Mouse (Mus musculus) frontal cortex, postnatal 25 days (tissue): ENCODE measurements at regions not wholly inside any gene's neighbourhood (a gene's known extent, or its start where the extent isn't known, plus 50 kb on each side); places are given as distances from the start of the nearest gene placed in this dataset.

ENCODE experiments used
- DNase-seq, 2 experiments: peaks; one replicate each; pipeline ENCODE4 v3.0.0; 2022; ENCODE audit warnings: low spot score in 2 of 2

DNA sequence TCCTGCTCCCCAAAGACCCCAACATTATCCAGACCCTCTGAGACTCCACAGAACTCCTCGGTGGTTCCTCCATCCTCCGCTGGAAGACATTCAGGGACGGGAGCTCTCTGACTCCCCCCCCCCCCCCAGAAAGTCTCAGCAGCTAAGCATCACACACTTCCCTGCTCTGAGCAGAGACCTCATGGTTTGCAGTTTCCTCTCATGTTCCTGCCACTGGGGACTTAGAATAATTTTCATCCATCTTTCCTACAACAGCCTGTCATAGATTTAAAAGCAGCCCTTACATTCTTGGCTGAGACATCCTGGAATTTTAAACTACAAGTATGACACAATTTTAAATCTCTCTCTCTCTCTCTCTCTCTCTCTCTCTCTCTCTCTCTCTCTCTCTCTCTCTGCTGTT lies 69.2 kb downstream of the Gpr65 start:
- no peak for DNase-seq

DNA sequence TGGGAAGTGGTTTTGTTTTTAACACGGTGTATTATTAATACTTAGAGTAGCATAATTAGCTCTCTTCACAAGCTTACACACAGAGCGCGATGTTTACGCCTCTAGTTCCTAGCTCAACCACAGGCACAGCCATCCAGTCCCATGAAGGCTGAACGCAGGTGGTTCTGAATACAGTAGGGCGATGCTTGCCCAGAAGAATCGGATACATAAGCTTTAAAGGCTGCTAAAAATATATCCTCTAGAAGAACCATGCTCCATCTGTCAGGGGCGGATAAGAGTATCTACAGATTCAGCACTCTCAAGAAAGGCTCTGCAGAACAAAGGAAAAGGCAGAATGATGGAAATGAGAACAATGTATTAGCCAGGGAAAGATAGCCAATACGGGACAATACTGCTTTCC lies 71.1 kb downstream of the Gpr65 start:
- no peak for DNase-seq

DNA sequence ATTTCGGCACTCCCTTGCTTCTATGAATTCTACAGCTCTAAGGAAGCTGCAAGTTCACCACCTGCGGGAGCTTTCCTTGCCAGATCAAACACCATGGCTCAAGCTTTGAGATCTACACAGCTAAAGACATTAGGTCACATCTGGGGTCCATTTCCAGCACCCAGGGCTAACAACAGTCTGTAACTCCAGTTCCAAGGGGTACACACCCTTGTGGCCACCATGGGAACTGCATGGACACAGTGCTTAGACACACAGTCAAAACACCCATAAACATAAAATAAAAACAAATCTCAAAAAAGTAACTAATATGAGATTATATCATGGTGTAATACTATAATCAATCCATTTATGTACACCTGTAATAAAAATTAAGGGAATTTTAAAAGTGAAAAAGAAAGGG lies 73.7 kb downstream of the Gpr65 start:
- no peak for DNase-seq

DNA sequence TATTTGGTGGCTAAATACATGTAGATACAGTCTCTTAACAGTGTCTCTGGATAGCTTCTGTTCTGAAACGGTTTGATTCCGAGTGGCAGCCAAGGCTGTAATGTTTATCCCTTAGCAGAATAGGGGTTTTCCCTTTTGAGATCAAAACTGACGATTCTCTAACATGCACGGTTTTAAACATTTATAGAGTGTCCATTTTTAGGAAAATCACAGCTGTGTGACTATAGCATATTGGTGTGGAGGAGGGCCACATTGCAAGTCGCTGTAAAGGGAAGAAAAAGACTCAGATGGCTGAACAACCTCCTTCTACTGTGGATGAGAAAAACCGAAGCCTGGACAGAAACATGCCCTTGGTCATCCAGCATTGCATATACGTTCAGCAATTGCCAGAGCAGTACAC lies 75.2 kb downstream of the Gpr65 start:
- no peak for DNase-seq

DNA sequence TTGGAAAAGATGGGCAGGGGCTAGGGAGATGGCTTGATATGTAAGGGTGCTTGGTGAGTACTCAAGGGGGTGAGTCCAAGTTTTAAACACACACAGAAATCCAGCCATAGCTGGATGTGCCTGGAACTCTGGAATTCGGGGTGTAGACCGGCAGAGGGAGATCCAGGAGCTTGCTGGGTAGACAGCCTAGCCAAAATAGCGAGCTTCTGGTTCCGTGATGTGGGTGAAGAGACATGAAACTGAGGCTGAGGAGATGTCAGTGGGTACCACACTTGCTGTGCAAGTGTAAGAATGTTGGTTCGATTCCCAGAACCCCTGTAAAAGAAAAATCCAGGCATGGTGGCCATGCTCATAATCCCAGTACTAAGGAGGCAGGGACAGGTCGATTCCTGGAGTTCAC lies 78.6 kb downstream of the Gpr65 start:
- DNase-seq, result no peak

DNA sequence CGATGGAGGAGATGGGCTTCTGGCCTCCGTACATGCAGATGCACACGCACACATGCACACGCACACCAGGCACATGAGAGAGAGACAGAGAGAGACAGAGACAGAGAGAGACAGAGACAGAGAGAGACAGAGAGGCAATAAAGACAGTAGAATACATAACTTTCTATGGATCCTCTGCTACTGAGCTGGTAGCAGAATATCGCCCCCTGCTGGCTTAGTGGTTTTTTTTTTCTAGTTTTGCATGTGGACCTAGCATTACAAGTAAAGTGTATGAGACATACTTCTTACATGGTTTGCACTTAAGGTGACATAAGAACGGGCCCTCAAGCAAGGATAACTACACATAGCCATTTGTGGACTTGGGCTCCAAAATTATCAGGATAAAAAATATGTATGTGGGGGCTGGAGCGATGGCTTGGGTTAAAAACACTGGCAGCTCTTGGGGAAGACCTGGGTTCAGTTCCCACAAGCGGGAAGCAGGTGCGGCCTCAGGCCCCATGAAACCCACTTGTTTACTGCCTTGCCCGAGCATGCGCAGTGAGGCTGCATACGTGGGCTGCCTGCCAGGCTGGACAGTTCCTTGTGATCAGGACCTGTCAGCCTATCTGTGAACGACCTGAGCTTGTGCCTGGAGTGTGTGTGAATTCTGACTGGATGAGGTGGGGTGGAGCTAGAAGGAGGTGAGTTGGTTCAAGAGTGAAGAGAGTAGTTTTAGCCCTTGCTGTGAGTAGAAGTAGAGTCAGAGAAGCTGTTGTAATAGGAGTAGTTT lies 79.3 kb downstream of the Gpr65 start:
- DNase-seq, result peak in 1 of 2 experiments; percentile 48

DNA sequence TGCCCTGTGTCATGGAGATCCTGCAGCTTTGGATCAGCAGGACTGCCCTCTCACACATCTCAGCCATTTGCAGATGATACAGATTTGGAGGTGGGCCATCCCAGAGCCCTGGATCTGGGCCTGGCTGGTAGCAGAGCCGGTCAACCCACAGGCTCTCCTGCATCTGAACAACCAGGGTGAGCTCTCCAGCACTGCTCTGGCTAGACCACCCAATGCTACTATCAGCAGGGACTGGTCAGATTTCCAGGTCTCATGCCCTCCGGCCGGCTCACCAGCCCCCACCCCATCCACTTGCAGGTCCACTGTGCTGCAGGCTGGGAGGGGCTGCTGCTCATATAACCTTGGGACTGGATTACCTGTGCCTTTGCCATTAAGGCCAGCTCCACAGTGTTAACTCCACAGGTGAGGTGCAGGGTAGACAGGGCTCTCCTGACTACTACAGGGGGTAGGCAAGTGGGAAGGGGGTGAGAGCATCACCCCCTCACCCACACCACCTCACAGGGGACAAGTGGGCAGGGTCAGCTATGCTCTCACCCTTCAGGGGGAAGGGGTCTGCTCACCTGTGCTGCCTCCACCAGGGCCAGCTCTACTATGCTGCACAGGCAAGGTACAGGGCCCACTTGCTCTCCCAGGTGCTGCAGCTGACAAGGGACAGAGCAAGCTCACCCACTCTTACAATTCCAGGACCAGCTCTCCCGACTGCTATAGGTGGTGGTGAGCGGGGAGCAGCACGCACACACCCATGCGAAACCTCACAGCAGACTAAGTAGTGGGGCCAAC lies 81.6 kb downstream of the Gpr65 start:
- no peak for DNase-seq

DNA sequence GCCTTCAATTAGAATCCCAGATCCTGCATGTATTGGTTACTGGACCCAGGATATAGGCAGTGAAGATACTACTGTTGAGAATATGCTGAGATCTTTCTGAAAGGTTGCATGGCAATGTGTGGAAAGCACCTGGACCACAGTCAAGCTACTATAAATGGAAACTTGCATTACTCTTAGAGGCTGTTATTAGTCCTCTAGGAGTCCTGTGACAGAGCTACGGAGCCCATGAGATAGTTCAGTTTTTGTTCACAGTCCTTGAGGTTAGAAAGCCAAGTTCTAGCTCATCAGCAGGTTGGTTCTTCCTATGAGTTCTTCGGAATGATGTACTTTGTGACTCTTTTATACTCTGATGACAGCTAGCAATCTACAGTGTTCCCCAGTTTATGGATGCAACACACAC lies 84.0 kb downstream of the Gpr65 start:
- no peak for DNase-seq

DNA sequence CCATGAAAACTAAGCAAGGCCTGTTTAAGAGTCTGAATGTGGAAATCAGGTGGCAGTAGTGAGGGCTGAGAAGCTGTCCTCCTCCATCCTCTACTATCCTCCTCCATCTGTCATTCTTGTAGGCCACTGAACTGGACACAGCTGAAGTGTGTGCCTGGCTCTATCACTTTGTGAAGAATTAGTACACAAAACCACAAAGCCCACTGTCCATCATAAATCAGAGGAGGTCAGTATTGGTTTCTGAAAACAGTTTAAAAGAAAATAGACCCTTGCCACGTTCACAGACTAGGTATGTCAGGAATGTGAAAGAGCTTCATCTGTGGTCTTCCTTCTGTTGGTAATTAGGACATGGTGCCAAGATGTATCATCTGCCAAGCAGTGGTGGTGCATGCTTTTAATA lies 86.1 kb downstream of the Gpr65 start:
- no peak for DNase-seq

DNA sequence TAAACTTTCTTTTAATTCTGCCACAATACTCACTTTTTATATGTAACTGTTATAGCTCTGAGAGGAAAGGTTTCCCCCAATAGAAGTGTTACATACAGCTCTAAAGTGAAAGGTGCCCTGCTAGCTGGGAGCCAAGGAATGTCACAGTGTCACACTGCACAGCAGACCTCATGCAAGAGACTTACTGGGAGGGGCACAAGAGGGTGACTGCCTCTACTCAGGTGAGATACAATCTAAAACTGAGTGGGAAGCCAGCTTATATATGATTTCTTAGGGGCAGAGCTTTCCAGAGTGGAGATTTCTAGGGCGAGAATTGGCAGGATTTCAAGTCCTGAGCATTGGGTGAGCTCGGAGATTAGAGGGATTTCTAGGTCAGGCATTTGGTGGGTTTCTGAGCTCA lies 99.1 kb downstream of the Gpr65 start:
- no peak for DNase-seq

DNA sequence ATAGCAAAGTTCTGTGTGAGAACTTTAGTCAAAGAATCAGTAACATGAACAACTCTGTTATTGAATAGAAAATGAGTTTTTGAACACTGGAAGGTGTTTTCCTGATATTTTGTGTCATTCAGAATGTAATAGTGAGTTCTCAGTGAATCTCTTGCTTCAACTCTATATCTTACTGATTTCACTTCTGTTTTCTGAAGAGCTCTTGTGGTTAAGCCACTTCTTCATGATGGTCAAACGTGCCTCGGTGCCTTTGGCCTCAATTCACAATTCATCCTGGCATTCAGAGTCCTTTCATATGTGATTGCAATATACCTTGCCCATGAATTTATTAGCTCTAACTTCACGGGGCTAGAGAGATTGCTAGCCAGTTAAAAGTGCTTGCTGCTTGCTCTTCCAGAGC lies 102.3 kb downstream of the Gpr65 start:
- DNase-seq, result no peak

DNA sequence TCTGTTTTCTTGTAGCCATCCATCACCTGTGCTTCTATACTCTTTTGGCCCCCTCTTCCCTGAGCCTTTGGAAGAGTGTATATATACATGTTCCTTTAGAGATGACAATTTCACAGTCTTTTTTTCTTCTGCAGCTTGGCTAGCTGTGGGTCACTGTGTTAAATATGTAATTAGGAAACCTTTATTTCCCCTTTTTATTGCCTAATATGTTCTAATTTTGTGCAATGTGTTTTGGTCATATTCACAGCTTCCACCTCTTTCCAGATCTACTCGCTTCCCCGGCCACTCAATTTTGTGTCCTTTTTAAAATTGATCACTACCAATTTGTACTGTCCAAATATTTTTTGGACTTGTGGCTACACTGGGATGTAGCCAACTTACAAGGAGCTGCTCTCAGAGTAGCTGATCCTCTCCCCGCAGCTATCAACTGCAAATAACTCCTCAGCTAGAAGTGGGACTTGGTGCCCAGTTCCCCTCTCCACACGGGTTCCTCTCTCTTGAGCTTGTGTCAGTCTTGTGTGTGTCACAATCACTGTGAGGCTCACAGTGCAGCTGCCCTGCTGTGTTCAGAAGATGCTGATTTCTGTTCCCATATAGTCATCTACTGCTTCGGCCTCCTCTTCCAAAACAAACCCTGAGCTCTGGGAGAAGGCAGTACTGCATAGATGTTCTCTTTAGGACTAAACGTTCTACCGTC lies 106.9 kb downstream of the Gpr65 start:
- DNase-seq, result no peak
